Mouse (Mus musculus): ENCODE results near the gene Plcl1.

DNA sequence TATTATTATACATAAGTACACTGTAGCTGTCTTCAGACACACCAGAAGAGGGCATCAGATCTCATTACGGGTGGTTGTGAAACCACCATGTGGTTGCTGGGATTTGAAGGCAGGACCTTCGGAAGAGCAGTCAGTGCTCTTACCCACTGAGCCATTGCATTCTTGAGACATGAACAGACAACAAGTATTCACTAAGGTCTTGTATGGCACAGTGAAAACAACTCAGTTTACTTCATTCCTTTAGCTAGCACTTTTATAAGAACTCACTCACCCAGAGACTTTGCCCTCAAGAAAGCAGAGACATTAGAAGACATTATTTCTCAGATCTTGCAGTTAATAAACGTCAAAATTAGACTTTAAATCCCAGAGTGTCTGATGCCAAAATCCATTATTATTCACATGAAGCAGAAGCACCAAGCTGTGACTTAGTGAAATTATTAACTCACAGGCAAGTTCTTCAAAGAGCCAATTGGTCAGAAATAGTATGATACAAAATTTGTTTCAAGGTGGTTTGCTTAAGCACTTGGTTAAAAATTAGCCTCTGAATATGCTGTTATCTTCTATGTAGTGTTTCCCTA lies 293.8 kb downstream of the Plcl1 start:
- no peak for TF ChIP-seq POLR2A (IDR thresholded peaks at IDR 0.05; ENCODE audit: borderline replicate concordance, low read depth, low read length)
- no peak for TF ChIP-seq CTCF (IDR thresholded peaks at IDR 0.05; ENCODE audit: low read depth, low read length)
